Mouse (Mus musculus): ENCODE measurements around the gene Zfx.

Gene Zfx

DNA sequence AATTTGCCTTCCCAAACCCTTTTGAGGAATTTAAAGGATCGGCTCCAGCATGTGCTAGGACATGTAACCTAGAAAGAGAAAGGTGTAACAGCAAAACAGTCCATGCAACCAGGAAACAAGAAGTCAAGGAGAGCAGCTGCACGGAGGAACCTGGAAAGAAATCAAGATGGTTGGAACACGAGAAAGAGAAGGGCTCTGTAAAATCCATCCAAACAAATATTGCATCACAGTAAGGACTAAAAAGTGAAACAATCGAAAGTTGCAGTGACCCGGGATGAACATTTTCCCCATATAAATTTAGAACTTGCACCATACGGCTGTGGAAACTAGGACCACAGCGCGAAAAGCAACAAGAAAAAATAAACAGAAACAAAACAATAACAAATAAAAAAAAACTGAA is 62.8 kb downstream of the Zfx start:
- DNase-seq = no peak

- no peak for DNase-seq
These were observed 64.8 kb downstream of the Zfx start for GRCm38 (mm10) chrX:94058748-94059147.

DNA sequence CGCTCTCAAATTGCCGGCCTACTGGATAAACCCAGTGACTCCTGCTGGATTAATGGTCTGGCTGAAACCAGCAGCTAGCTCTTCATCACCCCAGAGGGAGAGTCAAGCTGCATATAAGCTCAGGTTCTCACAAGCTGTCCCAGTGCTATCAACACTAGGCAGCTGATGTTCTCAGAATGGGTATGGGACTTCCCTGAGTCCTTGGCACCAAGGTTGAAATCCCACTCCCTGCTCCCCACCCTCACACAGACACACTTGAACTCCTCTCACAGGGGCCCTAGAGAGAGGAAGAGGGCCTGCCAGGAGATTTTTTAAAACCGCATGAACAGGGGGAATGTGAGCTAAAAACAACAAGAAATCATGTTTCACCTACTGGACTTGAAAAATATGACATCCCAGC is 74.5 kb downstream of the Zfx start:
- no peak for DNase-seq

GRCm38 (mm10) chrX:94048048-94048447 is 75.5 kb downstream of the Zfx start:
- peak; percentile 3 to 29 for DNase-seq

DNA sequence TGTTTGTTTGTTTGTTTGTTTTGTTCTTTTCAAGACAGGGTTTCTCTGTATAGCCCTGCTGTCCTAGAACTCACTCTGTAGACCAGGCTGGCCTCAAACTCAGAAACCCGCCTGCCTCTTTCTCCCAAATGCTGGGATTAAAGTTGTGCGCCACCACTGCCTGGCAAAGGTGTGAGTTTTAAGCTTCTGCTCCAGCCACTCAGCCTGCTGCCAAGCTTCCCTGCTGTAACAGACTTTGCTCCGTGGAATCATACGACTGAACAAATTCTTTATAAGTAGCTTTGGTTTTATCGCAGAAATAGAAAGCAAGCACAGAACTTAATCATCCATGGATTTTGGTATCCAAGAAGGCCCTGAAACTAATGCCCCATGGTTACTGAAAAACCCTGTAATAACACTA is 76.1 kb downstream of the Zfx start:
- peak; percentile 15 to 51 for DNase-seq

DNA sequence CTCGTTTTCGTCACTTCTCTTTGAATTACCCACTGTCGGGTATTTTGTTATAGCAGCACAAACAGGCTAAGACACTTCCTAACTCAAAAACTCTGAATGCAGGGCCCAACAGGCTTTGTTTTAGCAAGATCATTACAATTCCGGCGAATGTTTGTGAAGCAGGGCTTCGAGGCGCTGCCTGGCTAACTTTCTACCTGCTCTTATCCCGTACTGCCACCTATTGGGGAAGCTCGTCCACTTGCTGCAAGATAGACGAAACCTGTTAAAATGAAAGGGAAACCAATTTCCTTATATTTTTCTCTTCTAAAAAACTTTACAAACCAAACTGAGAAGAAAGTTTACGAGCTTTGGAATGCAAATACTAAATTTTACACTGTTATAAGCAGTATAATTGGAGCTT is 90.6 kb downstream of the Zfx start:
- DNase-seq = peak; percentile 59 to 73

DNA sequence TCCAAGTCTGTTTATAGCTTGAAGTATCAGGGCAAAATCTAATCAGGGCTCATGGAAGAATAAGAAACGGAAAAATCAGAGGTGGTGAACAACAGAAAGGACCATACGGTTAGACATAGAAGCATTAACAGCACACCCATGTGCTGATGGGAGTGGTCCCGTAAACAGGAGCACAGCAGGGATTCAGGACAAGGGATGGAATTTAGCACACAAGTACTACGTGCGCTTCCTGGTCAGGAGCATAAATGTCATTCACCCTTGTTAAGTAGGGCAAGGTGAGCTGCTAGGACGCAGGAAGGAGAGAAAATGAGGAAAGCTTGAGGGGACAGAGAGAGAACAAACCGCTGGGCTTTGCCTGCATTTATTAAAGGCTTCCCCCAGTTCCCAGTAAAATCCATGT is 93.4 kb downstream of the Zfx start:
- DNase-seq = no peak
